Mouse (Mus musculus) ZHBTc4 (cell line): Measurements from ENCODE around the gene Palld.
A peak's percentile ranks its signal among the peaks of the same experiment; 100 is the strongest.

Experiments used
- DNase-seq: peaks from one replicate; pipeline ENCODE4 v3.0.0-alpha.2; 2011; ENCODE audit warnings: low read depth, low spot score

The Palld gene

GRCm38 (mm10) chr8:61515931-61516744, 386.4 kb downstream of the Palld start:
- peak; percentile 81 for DNase-seq

- no peak for DNase-seq
These were observed 387.2 kb downstream of the Palld start for GRCm38 (mm10) chr8:61515110-61515930.

GRCm38 (mm10) chr8:61502277-61502676, 400.2 kb downstream of the Palld start:
- no peak for DNase-seq

GRCm38 (mm10) chr8:61500914-61501313, 401.6 kb downstream of the Palld start:
- no peak for DNase-seq

GRCm38 (mm10) chr8:61499035-61499434, 403.5 kb downstream of the Palld start:
- no peak for DNase-seq

- DNase-seq = no peak
These were observed 405.4 kb downstream of the Palld start for GRCm38 (mm10) chr8:61497110-61497509.

DNA sequence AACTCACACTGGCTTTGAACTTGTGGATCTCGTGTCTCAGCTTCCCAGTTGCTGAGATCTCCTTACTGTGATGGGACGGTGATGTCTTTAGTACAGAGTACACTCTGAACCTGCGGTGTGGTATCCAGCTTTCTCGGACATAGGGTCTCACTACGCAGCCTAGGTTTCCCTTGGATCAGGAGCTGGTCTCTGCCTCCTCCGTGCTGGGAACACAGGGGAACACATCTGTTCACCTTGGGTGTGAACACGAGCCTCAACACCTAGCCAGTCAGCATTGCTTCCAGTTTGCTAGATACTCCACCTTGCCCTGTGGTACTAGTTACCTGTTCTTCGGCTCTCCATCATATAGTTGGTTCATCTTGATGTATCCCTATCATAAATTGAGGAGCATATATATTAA, 413.9 kb downstream of the Palld start:
- no peak for DNase-seq

DNA sequence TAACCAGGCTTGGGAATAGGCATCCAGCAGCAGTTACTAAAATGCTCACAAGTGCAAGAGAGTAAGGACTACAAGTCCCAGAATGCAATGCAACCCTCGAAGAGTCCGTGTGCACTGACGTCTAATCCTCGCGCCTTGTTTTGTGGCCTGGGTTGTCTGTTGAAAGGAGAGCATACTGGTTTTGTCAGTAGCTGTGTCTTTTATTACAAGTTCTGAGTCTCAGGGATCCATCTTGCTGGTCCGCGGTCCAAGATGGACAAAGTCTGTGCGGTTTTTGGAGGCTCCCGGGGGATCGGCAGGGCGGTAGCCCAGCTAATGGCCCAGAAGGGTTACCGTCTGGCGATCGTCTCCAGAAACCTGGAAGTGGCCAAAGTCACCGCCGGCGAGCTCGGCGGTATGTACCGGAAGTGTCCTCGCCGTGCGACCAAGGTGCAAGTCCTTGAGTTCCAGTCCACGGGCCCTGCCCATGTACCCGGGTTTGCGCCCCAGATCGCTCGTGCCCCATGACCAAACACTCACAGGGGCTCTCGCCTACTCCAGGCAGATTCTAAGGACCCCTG, 414.8 kb downstream of the Palld start, which contains the start of gene Cbr4:
Cbr4 (plus strand) TSS at position 138 of the 560 bp plus-strand sequence.
- DNase-seq = peak; percentile 94

DNA sequence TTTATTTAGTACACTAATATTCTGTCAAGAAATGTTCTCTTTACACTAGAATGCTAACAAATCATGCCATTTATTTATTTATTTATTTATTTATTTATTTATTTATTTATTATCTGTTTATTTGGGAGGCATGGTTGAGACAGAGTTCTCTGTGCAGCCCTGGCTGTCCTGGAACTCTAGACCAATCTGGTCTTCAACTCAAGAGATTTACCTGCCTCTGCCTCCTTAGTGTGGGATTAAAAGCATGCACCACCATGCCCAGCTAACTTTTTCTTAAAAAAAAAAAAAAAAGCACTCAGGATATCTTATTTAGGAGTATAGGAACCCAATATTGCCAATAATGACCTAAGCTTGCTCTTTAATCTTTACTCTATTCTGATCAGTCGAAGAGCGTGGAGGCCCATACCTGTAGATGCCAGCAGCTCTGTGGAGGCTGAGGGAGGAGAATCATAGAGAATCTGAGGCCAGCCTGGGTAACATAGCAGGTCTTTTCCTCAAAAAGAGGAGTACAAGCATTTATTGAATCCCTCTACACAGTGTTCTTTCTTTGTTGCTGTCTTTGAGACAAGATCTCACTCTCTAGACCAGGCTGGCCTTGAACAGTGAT, 415.5 kb downstream of the Palld start:
- DNase-seq = no peak

GRCm38 (mm10) chr8:61480260-61480967, 422.1 kb downstream of the Palld start:
- no peak for DNase-seq

DNA sequence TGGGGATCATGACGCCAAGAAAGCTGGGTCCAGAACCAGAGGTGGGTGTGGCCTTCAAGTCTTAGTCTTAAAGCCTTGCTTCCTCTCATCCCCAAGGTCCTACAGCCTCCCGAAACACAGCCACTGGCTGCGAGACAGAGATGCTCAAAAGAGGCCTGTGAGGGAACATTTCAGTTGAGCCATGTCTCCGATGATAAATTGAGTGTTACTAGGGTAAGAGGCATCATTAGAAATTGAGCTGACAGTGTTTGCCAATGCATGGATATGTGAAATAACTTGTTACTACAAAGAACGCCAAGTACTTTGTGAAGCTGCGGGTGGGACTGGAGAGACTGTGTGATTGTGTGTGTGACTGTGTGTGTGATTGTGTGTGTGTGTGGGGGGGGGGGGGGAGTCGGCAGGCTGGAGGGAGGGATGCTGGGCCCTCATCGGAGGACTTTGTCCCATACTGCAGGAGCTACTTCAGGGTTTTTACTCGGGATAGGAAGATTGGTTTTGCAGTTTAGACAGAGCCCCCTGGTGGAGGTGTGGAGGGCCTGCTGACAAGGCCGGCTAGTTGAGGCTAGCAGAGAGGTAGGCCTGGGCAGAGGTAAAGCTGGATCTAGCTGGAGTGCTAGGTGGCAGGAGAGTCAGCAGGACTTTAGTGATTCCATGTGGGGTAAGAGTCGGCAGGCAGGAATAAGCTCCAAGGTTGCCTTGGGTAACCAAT, 422.8 kb downstream of the Palld start:
- DNase-seq = peak; percentile 90

- no peak for DNase-seq
These were observed 423.7 kb downstream of the Palld start for GRCm38 (mm10) chr8:61478793-61479192.

GRCm38 (mm10) chr8:61478150-61478549, 424.3 kb downstream of the Palld start:
- no peak for DNase-seq

DNA sequence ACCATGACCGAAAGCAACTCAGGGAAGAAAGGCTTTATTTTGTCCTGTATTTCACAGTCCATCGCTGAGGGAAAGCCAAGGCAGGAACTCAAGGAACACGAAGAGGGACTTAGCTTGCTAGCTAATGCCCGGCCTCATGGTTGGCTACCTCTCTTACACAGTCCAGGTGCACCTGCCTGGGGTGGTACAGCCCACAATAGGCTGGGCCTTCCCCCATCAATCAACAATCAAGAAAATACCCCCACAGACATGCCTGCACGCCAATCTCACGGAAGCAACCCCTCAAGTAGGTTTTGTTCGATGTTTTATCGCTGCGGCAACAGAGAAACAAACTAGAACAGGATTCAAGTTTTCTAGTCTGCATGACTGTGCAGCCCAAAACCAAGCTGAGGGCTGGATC, 426.3 kb downstream of the Palld start:
- DNase-seq = no peak

- no peak for DNase-seq
These were observed 427.2 kb downstream of the Palld start for GRCm38 (mm10) chr8:61475251-61475673.

- no peak for DNase-seq
These were observed 432.3 kb downstream of the Palld start for GRCm38 (mm10) chr8:61470213-61470612.

DNA sequence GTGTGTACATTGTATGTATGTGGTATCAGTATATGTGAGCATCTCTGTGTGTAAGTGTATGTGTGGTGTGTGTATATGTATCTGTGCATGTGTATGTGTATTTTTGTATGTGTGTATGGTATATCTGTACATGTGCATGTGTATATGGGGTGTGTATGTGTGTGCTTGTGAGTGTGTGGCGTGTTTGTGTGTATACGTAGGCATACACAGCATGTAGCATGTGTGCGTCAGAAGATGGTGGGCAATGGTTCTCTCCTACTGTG, 435.0 kb downstream of the Palld start:
- DNase-seq = no peak

- no peak for DNase-seq
These were observed 435.6 kb downstream of the Palld start for GRCm38 (mm10) chr8:61466696-61467552.

GRCm38 (mm10) chr8:61464393-61464792, 438.1 kb downstream of the Palld start:
- no peak for DNase-seq

- DNase-seq = no peak
These were observed 440.3 kb downstream of the Palld start for GRCm38 (mm10) chr8:61462221-61462620.
